Mouse (Mus musculus): ENCODE results near the gene Gpd1. TPM values are rescaled to one million over a fixed set of nuclear protein-coding genes. Genes with fewer than 3 reads are reported as not detected.

Gene Gpd1
- polyA plus RNA-seq, 1 experiment from 2014 or later, result 33.0 TPM

DNA sequence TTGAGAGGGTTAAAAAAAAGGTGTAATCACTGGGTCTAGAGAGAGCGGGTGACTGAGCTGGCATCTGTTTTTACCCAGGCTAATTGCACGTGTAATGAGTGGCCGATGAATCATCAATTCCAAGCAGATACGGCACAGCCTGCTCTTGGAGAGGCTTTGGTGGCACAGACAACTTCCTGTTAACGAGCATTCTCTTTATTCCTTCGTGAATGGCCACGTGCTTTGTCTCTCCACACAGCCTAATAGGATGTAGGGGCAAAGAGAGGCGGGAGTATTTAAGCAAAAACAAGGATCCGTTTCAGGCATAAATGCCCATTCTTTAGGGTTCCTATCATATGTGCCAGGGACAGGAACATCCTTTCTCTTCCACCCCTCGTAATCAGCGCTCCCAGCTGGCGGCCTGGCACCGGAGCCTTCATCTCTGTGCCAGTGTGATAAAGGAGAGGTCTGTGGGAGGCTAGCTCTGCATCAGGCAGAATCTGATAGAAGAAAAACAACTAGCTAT lies 1.9 kb upstream of the Gpd1 start:
- 74% methylated on average over 13 of the region's 13 CpGs for WGBS
- no peak overlapping the region for H3K4me3 ChIP-seq (ENCODE audit: low read length)
- no peak overlapping the region for H3K9ac ChIP-seq (ENCODE audit: low read depth, low read length)
- H3K9me3 ChIP-seq (ENCODE audit: control insufficient read depth, low read length), result no peaks in the 10 kb centered on the region
- peaks cover 20% of the 10 kb centered on the region for H3K36me3 ChIP-seq (ENCODE audit: control insufficient read depth, insufficient read depth, low read length)
- no peak for ATAC-seq
- no peaks in the 10 kb centered on the region for H3K27me3 ChIP-seq (replicated peaks; ENCODE audit: control insufficient read depth, insufficient read depth, low read length)
- H3K4me2 ChIP-seq (ENCODE audit: low read depth, low read length), result no peak overlapping the region
- no peak overlapping the region for H3K27ac ChIP-seq (ENCODE audit: low read length)
- H3K4me1 ChIP-seq (ENCODE audit: control insufficient read depth, insufficient read depth, low read length), result peaks cover 30% of the 10 kb centered on the region

GRCm38 (mm10) chr15:99715982-99716746 lies 1.2 kb upstream of the Gpd1 start:
- ATAC-seq, result 0 out of 2 replicates have a peak, but pooled peaks have one; percentile 7
- WGBS, result 65% methylated on average over 11 of the region's 11 CpGs
- Histone ChIP-seq H3K4me1 (ENCODE audit: control insufficient read depth, insufficient read depth, low read length) (peaks cover 30% of the 10 kb centered on the region), H3K27ac (ENCODE audit: low read length) (no peak overlapping the region), H3K4me2 (ENCODE audit: low read depth, low read length) (no peak overlapping the region), H3K9ac (ENCODE audit: low read depth, low read length) (0 out of 2 replicates have a peak overlapping the region, but pooled peaks have one; percentile 20), H3K27me3 (replicated peaks; ENCODE audit: control insufficient read depth, insufficient read depth, low read length) (no peaks in the 10 kb centered on the region), H3K4me3 (ENCODE audit: low read length) (no peak overlapping the region), H3K36me3 (ENCODE audit: control insufficient read depth, insufficient read depth, low read length) (peaks cover 18% of the 10 kb centered on the region), H3K9me3 (ENCODE audit: control insufficient read depth, low read length) (no peaks in the 10 kb centered on the region)

DNA sequence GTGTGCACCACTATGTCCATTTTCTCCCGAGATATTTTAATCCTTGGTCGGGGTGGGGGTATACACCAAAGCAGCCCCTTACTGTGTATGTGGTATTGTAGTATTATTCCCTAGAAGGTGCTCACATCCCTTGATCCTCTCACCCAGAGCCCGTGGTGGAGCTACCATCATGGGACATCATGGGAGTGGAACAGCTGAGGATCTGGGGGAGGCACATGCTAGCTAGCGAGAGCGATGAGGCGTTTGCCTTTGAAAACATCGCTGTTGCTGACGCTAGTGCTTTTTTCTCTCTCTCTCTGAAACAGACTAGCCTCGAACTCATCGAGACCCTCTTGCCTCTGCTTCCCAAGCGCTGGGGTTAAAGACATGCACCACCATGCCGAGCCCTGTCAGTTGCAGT lies 501 bp upstream of the Gpd1 start:
- Histone ChIP-seq H3K9ac (ENCODE audit: low read depth, low read length) (no peak overlapping the region), H3K4me1 (ENCODE audit: control insufficient read depth, insufficient read depth, low read length) (peaks cover 30% of the 10 kb centered on the region), H3K36me3 (ENCODE audit: control insufficient read depth, insufficient read depth, low read length) (peaks cover 14% of the 10 kb centered on the region), H3K4me3 (ENCODE audit: low read length) (no peak overlapping the region), H3K27me3 (replicated peaks; ENCODE audit: control insufficient read depth, insufficient read depth, low read length) (no peaks in the 10 kb centered on the region), H3K27ac (ENCODE audit: low read length) (no peak overlapping the region), H3K4me2 (ENCODE audit: low read depth, low read length) (no peak overlapping the region), H3K9me3 (ENCODE audit: control insufficient read depth, low read length) (no peaks in the 10 kb centered on the region)
- ATAC-seq, result no peak
- 87% methylated on average over 12 of the region's 12 CpGs for WGBS

DNA sequence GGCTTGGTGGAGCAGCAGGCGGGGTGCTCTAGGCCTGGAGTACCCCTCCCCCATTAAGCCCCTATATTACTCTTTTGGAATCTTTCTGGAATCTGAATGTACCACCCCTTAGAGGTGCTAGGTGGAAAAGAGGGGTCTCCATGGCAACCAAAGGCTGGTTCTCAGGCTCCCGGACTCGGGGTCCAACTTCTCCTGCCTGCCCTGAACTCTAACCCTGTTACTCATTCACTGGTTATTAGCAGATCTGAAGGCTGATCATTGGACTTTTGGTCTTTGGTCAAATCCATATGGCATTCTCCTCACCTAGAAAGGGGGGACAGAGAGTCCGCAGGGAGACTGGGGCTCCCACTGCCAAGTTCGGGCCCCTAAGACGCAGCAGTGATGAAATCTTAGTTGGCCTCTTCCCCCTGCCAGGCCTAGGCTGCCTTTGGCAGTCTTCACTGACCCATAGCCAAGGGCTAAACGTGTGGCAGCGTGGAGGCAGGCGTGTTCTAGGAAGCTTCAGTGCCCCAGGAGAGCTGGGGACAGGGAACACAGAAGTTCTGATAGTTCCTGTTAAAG lies 1.2 kb downstream of the Gpd1 start:
- peak overlapping the region; percentile 25 for H3K9ac ChIP-seq (ENCODE audit: low read depth, low read length)
- H3K9me3 ChIP-seq (ENCODE audit: control insufficient read depth, low read length), result no peaks in the 10 kb centered on the region
- peak overlapping the region; percentile 28 for H3K4me2 ChIP-seq (ENCODE audit: low read depth, low read length)
- peaks cover 9% of the 10 kb centered on the region for H3K36me3 ChIP-seq (ENCODE audit: control insufficient read depth, insufficient read depth, low read length)
- peak; percentile 60 for ATAC-seq
- H3K27me3 ChIP-seq (replicated peaks; ENCODE audit: control insufficient read depth, insufficient read depth, low read length), result no peaks in the 10 kb centered on the region
- peak overlapping the region; percentile 78 for H3K27ac ChIP-seq (ENCODE audit: low read length)
- H3K4me1 ChIP-seq (ENCODE audit: control insufficient read depth, insufficient read depth, low read length), result peaks cover 34% of the 10 kb centered on the region
- peak overlapping the region; percentile 8; the same call in 1 of the 2 replicates for H3K4me3 ChIP-seq (ENCODE audit: low read length)
- 84% methylated on average over 9 of the region's 9 CpGs for WGBS

GRCm38 (mm10) chr15:99719865-99720264 lies 2.5 kb downstream of the Gpd1 start:
- Histone ChIP-seq H3K4me3 (ENCODE audit: low read length) (no peak overlapping the region), H3K9ac (ENCODE audit: low read depth, low read length) (no peak overlapping the region), H3K4me2 (ENCODE audit: low read depth, low read length) (no peak overlapping the region), H3K9me3 (ENCODE audit: control insufficient read depth, low read length) (no peaks in the 10 kb centered on the region), H3K36me3 (ENCODE audit: control insufficient read depth, insufficient read depth, low read length) (0 out of 2 replicates have a peak, but pooled peaks cover 3% of the 10 kb centered on the region), H3K27me3 (replicated peaks; ENCODE audit: control insufficient read depth, insufficient read depth, low read length) (no peaks in the 10 kb centered on the region), H3K27ac (ENCODE audit: low read length) (no peak overlapping the region), H3K4me1 (ENCODE audit: control insufficient read depth, insufficient read depth, low read length) (peaks cover 47% of the 10 kb centered on the region)
- WGBS, result 79% methylated on average over 8 of the region's 8 CpGs
- no peak for ATAC-seq

- WGBS, result 82% methylated on average over 25 of the region's 25 CpGs
These were observed 4.8 kb downstream of the Gpd1 start for GRCm38 (mm10) chr15:99721921-99722743.

DNA sequence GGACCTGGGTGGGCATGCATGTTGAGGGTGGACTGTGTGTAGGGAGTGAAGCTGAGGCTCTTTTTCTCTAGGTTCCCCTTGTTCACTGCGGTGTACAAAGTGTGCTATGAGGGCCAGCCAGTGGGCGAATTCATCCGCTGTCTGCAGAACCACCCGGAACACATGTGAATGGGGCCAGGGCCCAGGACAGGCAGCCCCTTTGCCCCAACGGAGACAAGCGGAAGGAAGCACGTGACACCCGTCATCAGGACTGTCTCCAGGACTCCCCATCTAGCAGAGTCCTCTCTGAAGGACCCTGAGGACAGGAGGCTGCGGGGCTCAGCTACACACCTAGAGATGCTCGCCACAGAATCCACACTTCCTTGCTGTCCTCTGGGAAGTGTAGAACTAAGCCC lies 5.8 kb downstream of the Gpd1 start:
- H3K4me1 ChIP-seq (ENCODE audit: control insufficient read depth, insufficient read depth, low read length), result peaks cover 32% of the 10 kb centered on the region
- H3K27me3 ChIP-seq (replicated peaks; ENCODE audit: control insufficient read depth, insufficient read depth, low read length), result no peaks in the 10 kb centered on the region
- peak overlapping the region; percentile 35 for H3K9ac ChIP-seq (ENCODE audit: low read depth, low read length)
- 0 out of 2 replicates have a peak overlapping the region, but pooled peaks have one; percentile 80 for H3K4me2 ChIP-seq (ENCODE audit: low read depth, low read length)
- no peaks in the 10 kb centered on the region for H3K9me3 ChIP-seq (ENCODE audit: control insufficient read depth, low read length)
- H3K36me3 ChIP-seq (ENCODE audit: control insufficient read depth, insufficient read depth, low read length), result peaks cover 4% of the 10 kb centered on the region; the same call in 1 of the 2 replicates
- peak overlapping the region; percentile 89 for H3K27ac ChIP-seq (ENCODE audit: low read length)
- H3K4me3 ChIP-seq (ENCODE audit: low read length), result no peak overlapping the region
- WGBS, result 71% methylated on average over 10 of the region's 10 CpGs
- ATAC-seq, result no peak

More at GRCm38 (mm10) chr15:99721921-99722743, 4.8 kb downstream of the Gpd1 start:
- Histone ChIP-seq H3K4me3 (ENCODE audit: low read length) (no peak overlapping the region), H3K27ac (ENCODE audit: low read length) (no peak overlapping the region), H3K9ac (ENCODE audit: low read depth, low read length) (no peak overlapping the region), H3K36me3 (ENCODE audit: control insufficient read depth, insufficient read depth, low read length) (0 out of 2 replicates have a peak, but pooled peaks cover 3% of the 10 kb centered on the region), H3K4me1 (ENCODE audit: control insufficient read depth, insufficient read depth, low read length) (peaks cover 39% of the 10 kb centered on the region), H3K27me3 (replicated peaks; ENCODE audit: control insufficient read depth, insufficient read depth, low read length) (no peaks in the 10 kb centered on the region), H3K4me2 (ENCODE audit: low read depth, low read length) (no peak overlapping the region), H3K9me3 (ENCODE audit: control insufficient read depth, low read length) (no peaks in the 10 kb centered on the region)
- ATAC-seq, result no peak

DNA sequence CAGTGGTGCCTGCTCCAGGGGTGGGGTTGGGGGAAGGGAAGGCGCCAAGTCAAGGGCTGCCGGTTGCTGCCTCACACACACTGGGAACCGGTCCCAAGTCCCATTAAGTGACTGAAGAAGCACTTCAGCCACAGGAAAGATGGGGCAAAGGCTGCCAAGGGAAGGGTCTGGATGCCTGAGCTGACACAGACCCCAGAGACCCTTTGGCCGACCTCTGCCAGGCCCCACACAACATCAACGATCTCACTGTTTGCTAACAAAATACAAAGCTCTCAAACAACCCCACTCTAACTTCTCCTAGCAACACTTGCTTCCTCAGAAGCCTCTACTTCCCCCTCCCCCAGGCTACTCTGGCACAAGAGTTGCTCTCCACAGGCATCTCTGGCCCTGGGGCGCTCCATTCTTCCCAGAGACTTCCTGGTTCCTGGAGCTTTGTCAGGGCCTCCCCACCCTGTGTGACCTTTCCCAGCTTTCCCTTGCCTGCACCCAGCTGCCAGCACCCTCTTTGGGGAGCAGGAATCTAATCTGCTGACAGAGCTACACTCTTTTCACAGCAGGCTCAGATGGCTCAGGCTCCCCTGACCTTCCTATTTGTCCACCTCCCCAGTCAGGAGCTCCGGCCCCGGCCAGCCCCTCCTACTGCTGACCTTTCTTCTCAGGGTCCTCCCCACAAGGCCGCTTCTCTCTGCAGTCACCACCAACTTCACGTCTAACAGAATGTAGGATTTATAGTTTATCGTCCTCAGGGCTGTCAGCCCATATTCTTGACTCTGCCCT lies 6.4 kb downstream of the Gpd1 start:
- peak overlapping the region; percentile 63 for H3K9ac ChIP-seq (ENCODE audit: low read depth, low read length)
- H3K27ac ChIP-seq (ENCODE audit: low read length), result peak overlapping the region; percentile 89
- H3K4me3 ChIP-seq (ENCODE audit: low read length), result no peak overlapping the region
- peaks cover 30% of the 10 kb centered on the region for H3K4me1 ChIP-seq (ENCODE audit: control insufficient read depth, insufficient read depth, low read length)
- peaks cover 8% of the 10 kb centered on the region for H3K36me3 ChIP-seq (ENCODE audit: control insufficient read depth, insufficient read depth, low read length)
- ATAC-seq, result peak; percentile 36
- H3K9me3 ChIP-seq (ENCODE audit: control insufficient read depth, low read length), result no peaks in the 10 kb centered on the region
- WGBS, result 27% methylated on average over 11 of the region's 11 CpGs
- H3K4me2 ChIP-seq (ENCODE audit: low read depth, low read length), result peak overlapping the region; percentile 80
- H3K27me3 ChIP-seq (replicated peaks; ENCODE audit: control insufficient read depth, insufficient read depth, low read length), result no peaks in the 10 kb centered on the region
